Mouse (Mus musculus): Measurements from ENCODE around the gene Gm49353. TPM values are rescaled to one million over a fixed set of nuclear protein-coding genes. Genes with fewer than 3 reads are reported as not detected.

Gm49353 gene
- polyA plus RNA-seq (2014; fragmentation: Nextera tagmentation; extraction: Ambion mirVana), result 12.1 and 14.9 TPM in 2 replicates

DNA sequence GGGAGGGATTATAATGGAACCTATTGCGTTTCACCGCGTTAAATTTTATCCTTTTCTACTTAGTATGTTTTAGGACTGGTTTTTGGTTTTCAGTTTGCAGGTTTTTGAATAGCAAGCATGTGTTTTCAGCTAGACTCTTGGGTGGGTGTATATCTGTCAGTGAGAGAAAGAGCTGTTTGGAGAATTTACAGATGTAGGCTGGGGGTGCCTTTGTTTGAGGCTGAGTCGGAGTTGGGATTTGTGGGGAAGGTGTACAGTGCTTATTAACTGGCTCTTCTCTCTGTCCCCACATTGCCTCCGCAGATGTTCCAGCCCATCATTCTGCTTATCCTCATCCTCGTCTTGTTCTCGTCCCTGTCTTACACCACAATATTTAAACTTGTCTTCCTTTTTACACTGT is at the start of gene Gm49353:
Gm49353 (plus strand) TSS at position 313 of the 400 bp plus-strand sequence.
- Histone ChIP-seq H3K27me3 (ENCODE audit: control insufficient read depth, insufficient read depth, low read length) (no peaks in the 10 kb centered on the region), H3K36me3 (ENCODE audit: control insufficient read depth, insufficient read depth, low read length) (peaks cover 45% of the 10 kb centered on the region), H3K9ac (replicated peaks; ENCODE audit: low read depth, low read length) (no peak within 1 kb of the TSS), H3K27ac (ENCODE audit: low read depth, low read length) (no peak within 1 kb of the TSS), H3K9me3 (ENCODE audit: control insufficient read depth, low read length) (no peaks in the 10 kb centered on the region), H3K4me2 (ENCODE audit: low read depth, low read length) (no peak within 1 kb of the TSS), H3K4me3 (ENCODE audit: low read depth, low read length) (no peak within 1 kb of the TSS), H3K4me1 (ENCODE audit: control insufficient read depth, insufficient read depth, low read length) (no peaks in the 10 kb centered on the region)
- ATAC-seq (ENCODE audit: low read depth), result no peak
- 80% methylated on average over 7 of the region's 7 CpGs for WGBS

DNA sequence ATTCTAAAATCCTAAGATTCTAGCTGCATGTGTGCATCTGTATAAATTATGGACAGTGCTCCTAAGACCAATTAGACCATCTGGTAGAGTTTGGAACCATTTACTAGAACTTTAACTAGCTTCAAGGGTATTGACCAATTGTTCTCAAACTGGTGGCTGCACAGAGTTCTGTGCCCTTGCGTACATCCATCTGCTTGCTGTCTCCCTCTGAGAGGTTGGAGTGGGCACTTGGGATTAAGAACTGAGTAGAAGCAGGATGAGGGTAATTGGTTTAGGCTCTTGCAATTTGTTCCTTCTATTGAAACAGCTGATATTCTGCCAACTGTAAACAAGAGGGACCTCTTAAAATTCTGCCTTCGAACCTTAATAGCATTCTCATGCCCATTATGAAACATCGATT is 43.5 kb upstream of the Gm49353 start:
- H3K36me3 ChIP-seq (ENCODE audit: control insufficient read depth, insufficient read depth, low read length), result peaks cover 42% of the 10 kb centered on the region; the same call in 1 of the 2 replicates

DNA sequence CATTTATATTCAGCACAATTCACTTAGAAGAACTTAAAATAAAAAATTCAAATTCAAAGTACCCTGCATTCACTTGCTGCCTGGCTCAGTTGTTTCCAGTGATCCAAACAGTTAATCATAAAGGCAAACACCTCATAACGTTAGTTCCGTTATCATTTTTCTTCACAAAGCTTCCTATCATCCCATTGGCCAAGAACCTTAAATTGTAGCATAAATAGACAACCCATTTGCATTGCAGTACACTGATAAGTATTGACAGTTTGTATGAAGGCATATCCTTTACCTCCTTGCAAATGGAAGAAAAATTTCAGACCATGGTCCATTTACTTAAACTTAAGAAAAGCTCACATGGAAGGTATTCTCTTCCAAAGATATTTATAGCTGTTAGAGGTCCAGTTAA is 37.1 kb upstream of the Gm49353 start:
- Histone ChIP-seq H3K9ac (replicated peaks; ENCODE audit: low read depth, low read length) (no peak overlapping the region), H3K36me3 (ENCODE audit: control insufficient read depth, insufficient read depth, low read length) (peaks cover 31% of the 10 kb centered on the region), H3K9me3 (ENCODE audit: control insufficient read depth, low read length) (no peaks in the 10 kb centered on the region), H3K4me1 (ENCODE audit: control insufficient read depth, insufficient read depth, low read length) (no peaks in the 10 kb centered on the region), H3K4me3 (ENCODE audit: low read depth, low read length) (no peak overlapping the region), H3K27me3 (ENCODE audit: control insufficient read depth, insufficient read depth, low read length) (no peaks in the 10 kb centered on the region), H3K4me2 (ENCODE audit: low read depth, low read length) (no peak overlapping the region), H3K27ac (ENCODE audit: low read depth, low read length) (no peak overlapping the region)
- ATAC-seq (ENCODE audit: low read depth), result no peak
- WGBS, result 74% methylated on average over 2 of the region's 2 CpGs

More for the DNA sequence above, 43.5 kb upstream of the Gm49353 start:
- no peak overlapping the region for H3K4me2 ChIP-seq (ENCODE audit: low read depth, low read length)
- 53% methylated on average over 3 of the region's 3 CpGs for WGBS
- H3K9ac ChIP-seq (replicated peaks; ENCODE audit: low read depth, low read length), result no peak overlapping the region
- H3K4me3 ChIP-seq (ENCODE audit: low read depth, low read length), result no peak overlapping the region
- peak; percentile 74 for ATAC-seq (ENCODE audit: low read depth)
- H3K27ac ChIP-seq (ENCODE audit: low read depth, low read length), result no peak overlapping the region
- no peaks in the 10 kb centered on the region for H3K27me3 ChIP-seq (ENCODE audit: control insufficient read depth, insufficient read depth, low read length)
- H3K4me1 ChIP-seq (ENCODE audit: control insufficient read depth, insufficient read depth, low read length), result no peaks in the 10 kb centered on the region
- H3K9me3 ChIP-seq (ENCODE audit: control insufficient read depth, low read length), result no peaks in the 10 kb centered on the region

DNA sequence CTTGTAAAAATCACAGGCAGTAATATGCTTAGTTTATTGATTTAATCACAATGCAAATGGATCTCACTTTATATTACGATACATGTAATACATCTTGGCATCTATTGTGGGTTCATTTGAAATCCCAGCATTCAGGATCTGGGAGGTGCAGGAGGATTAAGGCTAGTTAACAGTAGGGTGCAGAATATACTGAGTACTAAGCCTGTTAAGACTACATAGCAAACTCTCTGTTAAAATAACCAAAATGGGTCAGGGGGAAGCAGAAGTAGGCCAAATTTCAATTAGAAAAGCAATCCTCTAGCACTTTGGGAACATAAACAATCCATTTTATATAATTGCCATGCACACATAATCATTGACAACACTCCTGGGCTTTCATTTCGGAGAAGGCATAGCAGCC is 25.0 kb upstream of the Gm49353 start:
- Histone ChIP-seq H3K4me2 (ENCODE audit: low read depth, low read length) (no peak overlapping the region), H3K27me3 (ENCODE audit: control insufficient read depth, insufficient read depth, low read length) (no peaks in the 10 kb centered on the region), H3K4me3 (ENCODE audit: low read depth, low read length) (no peak overlapping the region), H3K27ac (ENCODE audit: low read depth, low read length) (no peak overlapping the region), H3K4me1 (ENCODE audit: control insufficient read depth, insufficient read depth, low read length) (no peaks in the 10 kb centered on the region), H3K9me3 (ENCODE audit: control insufficient read depth, low read length) (peaks cover 4% of the 10 kb centered on the region), H3K36me3 (ENCODE audit: control insufficient read depth, insufficient read depth, low read length) (peaks cover 23% of the 10 kb centered on the region), H3K9ac (replicated peaks; ENCODE audit: low read depth, low read length) (no peak overlapping the region)
- ATAC-seq (ENCODE audit: low read depth), result no peak
- 68% methylated on average over 2 of the region's 2 CpGs for WGBS

DNA sequence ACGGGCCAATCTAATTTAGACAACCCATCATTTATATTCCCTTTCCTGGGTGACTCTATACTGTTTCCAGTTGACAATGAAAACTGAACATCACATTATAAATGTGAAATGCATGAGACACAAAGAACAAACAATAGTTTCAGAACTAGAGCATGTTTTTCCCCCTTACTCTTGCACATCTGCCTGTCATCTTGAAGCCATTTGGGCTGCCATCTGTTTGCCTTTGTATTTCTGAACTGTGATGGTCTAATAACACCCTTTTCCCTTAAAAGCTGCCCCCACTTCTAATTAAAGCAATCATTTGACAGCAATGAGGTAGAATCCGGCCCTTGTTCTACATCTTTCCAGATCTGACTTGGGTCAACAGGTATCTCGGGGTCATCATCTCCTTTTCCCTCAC is 23.1 kb upstream of the Gm49353 start:
- no peak overlapping the region for H3K9ac ChIP-seq (replicated peaks; ENCODE audit: low read depth, low read length)
- H3K36me3 ChIP-seq (ENCODE audit: control insufficient read depth, insufficient read depth, low read length), result peaks cover 23% of the 10 kb centered on the region
- no peak overlapping the region for H3K4me2 ChIP-seq (ENCODE audit: low read depth, low read length)
- ATAC-seq (ENCODE audit: low read depth), result no peak
- no peaks in the 10 kb centered on the region for H3K27me3 ChIP-seq (ENCODE audit: control insufficient read depth, insufficient read depth, low read length)
- H3K4me3 ChIP-seq (ENCODE audit: low read depth, low read length), result no peak overlapping the region
- 76% methylated on average over 3 of the region's 3 CpGs for WGBS
- peaks cover 4% of the 10 kb centered on the region for H3K9me3 ChIP-seq (ENCODE audit: control insufficient read depth, low read length)
- H3K4me1 ChIP-seq (ENCODE audit: control insufficient read depth, insufficient read depth, low read length), result no peaks in the 10 kb centered on the region
- H3K27ac ChIP-seq (ENCODE audit: low read depth, low read length), result no peak overlapping the region

DNA sequence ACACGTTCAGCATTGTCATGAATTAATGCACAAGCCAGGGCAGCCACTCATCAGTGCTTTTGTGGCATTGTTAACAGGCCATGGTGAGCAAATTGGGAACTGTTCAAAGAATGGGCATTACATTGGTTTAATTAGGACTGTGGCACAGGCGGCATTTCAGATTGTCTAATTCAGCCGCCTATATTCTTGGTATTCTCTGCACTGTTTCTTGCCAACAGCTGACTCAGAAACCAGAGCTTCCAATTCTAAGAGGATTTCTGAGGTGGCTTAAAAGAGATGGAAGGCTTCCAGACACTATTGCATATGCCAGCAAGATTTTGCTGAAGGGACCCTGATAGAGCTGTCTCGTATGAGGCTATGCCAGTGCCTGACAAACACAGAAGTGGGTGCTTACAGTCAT is 21.9 kb upstream of the Gm49353 start:
- H3K36me3 ChIP-seq (ENCODE audit: control insufficient read depth, insufficient read depth, low read length), result peaks cover 29% of the 10 kb centered on the region
- no peaks in the 10 kb centered on the region for H3K27me3 ChIP-seq (ENCODE audit: control insufficient read depth, insufficient read depth, low read length)
- no peaks in the 10 kb centered on the region for H3K4me1 ChIP-seq (ENCODE audit: control insufficient read depth, insufficient read depth, low read length)
- H3K27ac ChIP-seq (ENCODE audit: low read depth, low read length), result no peak overlapping the region
- 79% methylated on average over 4 of the region's 4 CpGs for WGBS
- H3K9ac ChIP-seq (replicated peaks; ENCODE audit: low read depth, low read length), result no peak overlapping the region
- H3K9me3 ChIP-seq (ENCODE audit: control insufficient read depth, low read length), result no peaks in the 10 kb centered on the region
- H3K4me2 ChIP-seq (ENCODE audit: low read depth, low read length), result no peak overlapping the region
- no peak for ATAC-seq (ENCODE audit: low read depth)
- no peak overlapping the region for H3K4me3 ChIP-seq (ENCODE audit: low read depth, low read length)

DNA sequence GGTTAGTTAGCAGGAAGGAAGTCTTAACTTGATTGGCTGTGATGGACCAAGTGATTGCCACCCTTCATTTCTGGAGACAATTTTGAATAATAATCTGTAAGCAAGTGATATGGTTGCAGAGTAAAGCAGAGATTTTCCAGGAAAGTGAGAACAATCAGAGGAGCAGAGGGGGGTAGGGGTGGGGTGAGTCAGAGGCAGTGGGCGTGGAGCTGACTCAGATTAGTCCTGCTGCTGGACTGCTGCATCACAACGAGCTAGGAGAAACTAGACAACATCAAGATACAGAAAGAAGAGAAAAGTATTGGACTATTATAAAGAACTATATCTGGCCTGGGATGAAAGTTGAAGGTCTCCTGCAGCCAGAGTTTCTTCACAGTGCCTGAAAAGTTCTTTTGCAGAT is 20.8 kb upstream of the Gm49353 start:
- Histone ChIP-seq H3K4me3 (ENCODE audit: low read depth, low read length) (no peak overlapping the region), H3K4me1 (ENCODE audit: control insufficient read depth, insufficient read depth, low read length) (no peaks in the 10 kb centered on the region), H3K36me3 (ENCODE audit: control insufficient read depth, insufficient read depth, low read length) (peaks cover 31% of the 10 kb centered on the region), H3K4me2 (ENCODE audit: low read depth, low read length) (no peak overlapping the region), H3K27me3 (ENCODE audit: control insufficient read depth, insufficient read depth, low read length) (no peaks in the 10 kb centered on the region), H3K9me3 (ENCODE audit: control insufficient read depth, low read length) (no peaks in the 10 kb centered on the region), H3K27ac (ENCODE audit: low read depth, low read length) (no peak overlapping the region), H3K9ac (replicated peaks; ENCODE audit: low read depth, low read length) (no peak overlapping the region)
- no peak for ATAC-seq (ENCODE audit: low read depth)
- WGBS, result 62% methylated on average over 2 of the region's 2 CpGs

DNA sequence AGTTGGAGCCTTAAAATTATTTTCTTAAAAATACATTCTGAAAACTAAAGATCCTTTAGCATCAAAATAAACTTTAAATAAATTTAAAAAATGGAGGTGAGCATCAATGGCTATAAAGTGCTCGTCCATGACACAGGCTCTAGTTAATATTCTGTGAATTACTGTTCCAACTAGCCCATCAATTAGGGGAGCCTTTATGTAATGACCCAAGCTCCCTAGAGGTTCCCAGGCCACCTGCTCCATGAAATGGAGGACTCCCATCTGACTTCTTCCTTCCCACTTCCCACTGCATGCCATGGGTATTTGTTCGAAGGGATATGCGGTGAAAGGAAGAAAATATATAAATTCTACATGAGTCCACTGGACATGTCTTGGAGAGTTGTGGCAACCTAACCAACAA is 18.5 kb upstream of the Gm49353 start:
- Histone ChIP-seq H3K4me1 (ENCODE audit: control insufficient read depth, insufficient read depth, low read length) (no peaks in the 10 kb centered on the region), H3K4me3 (ENCODE audit: low read depth, low read length) (no peak overlapping the region), H3K27me3 (ENCODE audit: control insufficient read depth, insufficient read depth, low read length) (no peaks in the 10 kb centered on the region), H3K27ac (ENCODE audit: low read depth, low read length) (no peak overlapping the region), H3K9me3 (ENCODE audit: control insufficient read depth, low read length) (no peaks in the 10 kb centered on the region), H3K9ac (replicated peaks; ENCODE audit: low read depth, low read length) (no peak overlapping the region), H3K4me2 (ENCODE audit: low read depth, low read length) (no peak overlapping the region), H3K36me3 (ENCODE audit: control insufficient read depth, insufficient read depth, low read length) (peaks cover 25% of the 10 kb centered on the region)
- no peak for ATAC-seq (ENCODE audit: low read depth)
- WGBS, result 36% methylated on average over 3 of the region's 3 CpGs

DNA sequence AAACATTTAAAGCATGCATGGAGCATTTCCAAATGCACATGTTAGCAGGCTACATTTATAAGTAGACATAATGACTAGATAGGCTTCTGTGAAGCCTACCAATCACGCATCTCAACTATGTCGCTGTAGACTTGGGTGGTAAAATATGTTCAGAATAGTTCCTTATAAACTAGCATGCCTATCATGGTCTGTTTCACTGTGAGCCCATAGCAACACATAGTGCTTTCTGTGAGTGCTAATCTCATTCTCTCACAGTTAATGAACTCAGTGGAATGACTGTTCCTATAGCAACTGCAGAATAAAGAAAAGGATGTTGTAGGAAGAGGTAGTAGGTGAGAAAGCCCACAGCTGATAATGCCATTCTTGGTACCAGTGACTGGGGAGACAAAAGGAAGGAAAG is 17.7 kb upstream of the Gm49353 start:
- Histone ChIP-seq H3K36me3 (ENCODE audit: control insufficient read depth, insufficient read depth, low read length) (peaks cover 19% of the 10 kb centered on the region; the same call in 1 of the 2 replicates), H3K27ac (ENCODE audit: low read depth, low read length) (no peak overlapping the region), H3K4me1 (ENCODE audit: control insufficient read depth, insufficient read depth, low read length) (no peaks in the 10 kb centered on the region), H3K9me3 (ENCODE audit: control insufficient read depth, low read length) (no peaks in the 10 kb centered on the region), H3K9ac (replicated peaks; ENCODE audit: low read depth, low read length) (no peak overlapping the region), H3K4me2 (ENCODE audit: low read depth, low read length) (no peak overlapping the region), H3K4me3 (ENCODE audit: low read depth, low read length) (no peak overlapping the region), H3K27me3 (ENCODE audit: control insufficient read depth, insufficient read depth, low read length) (no peaks in the 10 kb centered on the region)
- no peak for ATAC-seq (ENCODE audit: low read depth)
- 84% methylated on average over 2 of the region's 2 CpGs for WGBS

DNA sequence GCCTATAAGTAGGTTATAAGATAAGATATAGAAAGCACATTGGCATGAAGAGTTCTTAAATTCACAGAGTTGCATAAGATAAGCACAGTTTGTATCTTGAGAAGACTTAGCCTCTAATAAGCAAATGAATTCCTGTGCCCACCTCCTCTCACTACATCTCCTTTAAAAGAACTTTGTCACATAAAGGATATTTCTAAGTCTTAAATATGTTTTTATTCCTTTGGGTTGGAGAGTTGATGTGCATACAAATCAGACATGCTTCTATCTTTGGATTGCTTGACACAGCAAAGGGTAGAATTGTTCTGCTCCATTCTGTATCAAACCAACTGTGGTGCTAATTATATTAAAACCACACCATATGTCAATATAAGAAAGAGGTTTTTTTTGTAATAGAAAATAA is 5.0 kb upstream of the Gm49353 start:
- peaks cover 24% of the 10 kb centered on the region for H3K36me3 ChIP-seq (ENCODE audit: control insufficient read depth, insufficient read depth, low read length)

More for the DNA sequence above, 5.0 kb upstream of the Gm49353 start:
- Histone ChIP-seq H3K27me3 (ENCODE audit: control insufficient read depth, insufficient read depth, low read length) (no peaks in the 10 kb centered on the region), H3K4me3 (ENCODE audit: low read depth, low read length) (no peak overlapping the region), H3K9ac (replicated peaks; ENCODE audit: low read depth, low read length) (no peak overlapping the region), H3K4me2 (ENCODE audit: low read depth, low read length) (no peak overlapping the region), H3K9me3 (ENCODE audit: control insufficient read depth, low read length) (no peaks in the 10 kb centered on the region), H3K4me1 (ENCODE audit: control insufficient read depth, insufficient read depth, low read length) (no peaks in the 10 kb centered on the region), H3K27ac (ENCODE audit: low read depth, low read length) (no peak overlapping the region)
- ATAC-seq (ENCODE audit: low read depth), result no peak

All from neural tube, embryonic 14.5 days (tissue).